Mouse (Mus musculus) hindbrain, embryonic 12.5 days (tissue): ENCODE data around the gene Cep350. TPM values are rescaled to one million over a fixed set of nuclear protein-coding genes. Genes with fewer than 3 reads are reported as not detected.
A peak's percentile ranks its signal among the peaks of the same experiment; 100 is the strongest.

Source experiments
- ATAC-seq: fragments of 200-750 bp; cut with Nextera tagmentation; 2 replicates; pipeline ENCODE4 v1.8.0; 2017; ENCODE audit warnings: moderate TSS enrichment; ENCODE audit not compliant: low FRiP score
- H3K27ac ChIP-seq: fragments of 300-500 bp; sonication (generic); 2 replicates; pipeline ENCODE4 v1.5.1; 2016; ENCODE audit warnings: mild to moderate bottlenecking
- H3K27me3 ChIP-seq: fragments of 300-500 bp; sonication (generic); 2 replicates; pipeline ENCODE4 v1.6.1; 2016; ENCODE audit warnings: mild to moderate bottlenecking
- H3K36me3 ChIP-seq: fragments of 300-500 bp; sonication (generic); 2 replicates; pipeline ENCODE4 v1.6.1; 2016; ENCODE audit warnings: mild to moderate bottlenecking
- H3K4me1 ChIP-seq: fragments of 300-500 bp; sonication (generic); 2 replicates; pipeline ENCODE4 v1.6.1; 2016
- H3K4me2 ChIP-seq: fragments of 300-500 bp; sonication (generic); replicated peaks from 2 replicates; pipeline ENCODE4 v1.6.1; 2016; ENCODE audit warnings: mild to moderate bottlenecking
- H3K4me3 ChIP-seq: fragments of 300-500 bp; sonication (generic); 2 replicates; pipeline ENCODE4 v1.5.1; 2016; ENCODE audit warnings: mild to moderate bottlenecking
- H3K9ac ChIP-seq: fragments of 300-500 bp; sonication (generic); 2 replicates; pipeline ENCODE4 v1.6.1; 2016; ENCODE audit warnings: mild to moderate bottlenecking, moderate library complexity
- H3K9me3 ChIP-seq: fragments of 300-500 bp; sonication (generic); replicated peaks from 2 replicates; pipeline ENCODE4 v1.6.1; 2016; ENCODE audit warnings: mild to moderate bottlenecking
- WGBS: fragments of 180-500 bp; shearing (Covaris S2); methylation state at CpG from one replicate; pipeline ENCODE4 v1.1.7; 2016; 5-methylcytosine and 5-hydroxymethylcytosine counted together
- polyA plus RNA-seq: library from polyadenylated mRNA; unstranded; fragments of >200 nt; fragmentation: Nextera tagmentation; extraction: Ambion mirVana; gene quantifications from 2 replicates; pipeline ENCODE4 v1.2.1, GENCODE M21; 2016

The Cep350 gene
- polyA plus RNA-seq: 14.0 and 17.2 TPM in 2 replicates

DNA sequence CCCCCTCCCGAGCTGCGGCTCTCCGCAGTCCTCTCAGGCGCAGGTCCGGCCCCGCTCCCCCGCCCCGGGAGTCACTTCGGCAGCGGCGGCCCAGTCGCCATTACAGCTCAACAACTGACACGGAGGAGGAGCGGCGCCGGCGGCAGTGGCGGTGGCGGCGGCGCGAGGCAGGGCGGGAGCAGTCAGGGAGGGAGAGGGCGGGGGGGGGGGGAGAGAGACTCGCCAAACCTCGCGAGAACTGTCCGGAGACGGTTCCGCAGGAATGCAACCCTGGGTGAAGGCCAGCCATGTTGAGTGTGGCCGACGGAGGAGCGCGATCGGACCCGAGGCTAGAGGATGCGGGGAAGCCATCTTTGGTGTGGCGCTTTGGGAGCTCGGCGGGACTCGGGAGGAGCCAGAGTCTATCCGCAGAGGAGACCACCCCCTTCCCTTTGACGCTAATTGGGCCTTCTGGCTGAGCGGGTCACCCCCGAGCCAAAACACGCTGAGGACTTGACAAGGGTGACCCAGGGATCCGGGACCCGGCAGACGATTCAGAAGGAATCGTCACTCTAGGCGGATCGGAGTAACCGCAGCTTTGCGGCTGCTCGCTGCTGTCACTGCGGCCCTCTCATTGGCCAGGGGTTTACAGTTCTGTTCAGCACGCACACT, at the start of gene Cep350:
Cep350 (minus strand) TSS at position 188 of the 651 bp plus-strand sequence.
- H3K4me2 ChIP-seq: peak within 1 kb of the TSS; percentile 83
- no peaks in the 10 kb centered on the region for H3K9me3 ChIP-seq
- under 1% methylated on average over 34 of the region's 57 CpGs for WGBS
- peaks cover 18% of the 10 kb centered on the region for H3K4me1 ChIP-seq
- peak within 1 kb of the TSS; percentile 95 for H3K27ac ChIP-seq
- peak within 1 kb of the TSS; percentile 91 for H3K4me3 ChIP-seq
- no peaks in the 10 kb centered on the region for H3K27me3 ChIP-seq
- peak within 1 kb of the TSS; percentile 98 for H3K9ac ChIP-seq
- no peaks in the 10 kb centered on the region for H3K36me3 ChIP-seq
- peak; percentile 99 for ATAC-seq

DNA sequence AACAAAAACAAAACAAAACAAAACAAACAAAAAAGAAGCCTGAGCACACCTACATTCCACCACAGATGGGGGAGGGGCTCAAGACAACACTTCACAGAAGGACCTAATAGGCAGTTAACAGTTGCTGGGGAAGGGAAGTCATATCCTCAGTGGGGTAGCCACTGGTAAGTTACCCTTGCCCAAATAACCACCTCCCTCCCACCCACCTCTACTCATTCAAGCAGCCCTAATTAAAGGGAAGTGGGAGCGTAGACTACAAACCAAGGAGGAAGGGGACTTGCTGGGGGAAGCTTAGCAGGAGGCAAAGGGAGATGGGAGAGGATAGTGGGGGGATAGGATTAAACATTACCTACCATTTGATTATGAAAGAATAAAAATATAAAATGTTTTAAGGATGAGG, 47.3 kb upstream of the Cep350 start:
- Histone ChIP-seq H3K27ac (no peak overlapping the region), H3K4me2 (no peak overlapping the region)
- no peak for ATAC-seq

DNA sequence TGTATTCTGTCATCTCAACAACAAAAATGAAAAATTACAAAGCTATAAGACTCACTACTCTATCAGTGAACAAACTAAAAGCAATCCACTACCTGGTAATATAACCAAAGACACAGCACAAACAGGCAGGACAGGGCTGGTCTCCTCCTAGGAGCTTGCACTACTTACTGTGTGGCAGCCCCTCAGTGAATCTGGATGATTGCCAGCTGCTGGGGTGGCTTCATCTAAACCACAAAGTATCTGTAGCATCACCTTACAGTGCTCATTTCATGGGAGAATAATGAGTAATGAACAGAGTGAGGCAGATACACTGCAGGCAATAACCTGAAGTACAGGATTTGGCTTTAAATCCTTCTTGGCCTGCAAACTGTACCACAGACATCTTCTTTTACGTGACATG, 46.7 kb upstream of the Cep350 start:
- Histone ChIP-seq H3K27ac (no peak overlapping the region), H3K9me3 (no peaks in the 10 kb centered on the region), H3K4me1 (no peaks in the 10 kb centered on the region), H3K27me3 (no peaks in the 10 kb centered on the region), H3K4me3 (no peak overlapping the region), H3K4me2 (no peak overlapping the region), H3K9ac (no peak overlapping the region), H3K36me3 (peaks cover 45% of the 10 kb centered on the region)
- no peak for ATAC-seq
- 97% methylated on average over 1 of the region's 1 CpGs for WGBS

More for the DNA sequence above, 47.3 kb upstream of the Cep350 start:
- no peak overlapping the region for H3K9ac ChIP-seq
- H3K4me3 ChIP-seq: no peak overlapping the region
- no peaks in the 10 kb centered on the region for H3K9me3 ChIP-seq
- 100% methylated on average over 1 of the region's 1 CpGs for WGBS
- no peaks in the 10 kb centered on the region for H3K27me3 ChIP-seq
- H3K36me3 ChIP-seq: peaks cover 46% of the 10 kb centered on the region
- no peaks in the 10 kb centered on the region for H3K4me1 ChIP-seq

DNA sequence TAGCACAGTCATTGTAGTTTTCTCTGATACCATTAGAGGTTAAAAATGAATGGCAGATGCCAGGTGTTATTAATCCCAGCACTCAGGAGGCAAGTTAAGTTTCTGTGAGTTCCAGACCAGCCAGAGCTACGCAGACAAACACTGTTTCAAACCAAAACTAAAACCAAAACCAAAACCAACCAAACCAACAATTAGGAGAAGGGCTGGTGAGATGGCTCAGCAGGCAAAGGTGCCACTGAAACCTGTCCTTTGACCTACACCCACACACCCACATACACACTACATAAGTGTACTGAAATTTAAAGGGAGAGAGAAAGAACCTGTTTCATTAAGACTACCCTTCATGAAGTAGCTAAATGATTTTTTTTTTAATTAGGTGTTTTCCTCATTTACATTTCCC, 35.9 kb upstream of the Cep350 start:
- ATAC-seq: no peak
- Histone ChIP-seq H3K4me2 (no peak overlapping the region), H3K27me3 (no peaks in the 10 kb centered on the region), H3K27ac (no peak overlapping the region), H3K9me3 (no peaks in the 10 kb centered on the region), H3K4me1 (no peaks in the 10 kb centered on the region), H3K4me3 (no peak overlapping the region), H3K36me3 (peaks cover 45% of the 10 kb centered on the region), H3K9ac (no peak overlapping the region)
- WGBS: 100% methylated on average over 1 of the region's 1 CpGs

DNA sequence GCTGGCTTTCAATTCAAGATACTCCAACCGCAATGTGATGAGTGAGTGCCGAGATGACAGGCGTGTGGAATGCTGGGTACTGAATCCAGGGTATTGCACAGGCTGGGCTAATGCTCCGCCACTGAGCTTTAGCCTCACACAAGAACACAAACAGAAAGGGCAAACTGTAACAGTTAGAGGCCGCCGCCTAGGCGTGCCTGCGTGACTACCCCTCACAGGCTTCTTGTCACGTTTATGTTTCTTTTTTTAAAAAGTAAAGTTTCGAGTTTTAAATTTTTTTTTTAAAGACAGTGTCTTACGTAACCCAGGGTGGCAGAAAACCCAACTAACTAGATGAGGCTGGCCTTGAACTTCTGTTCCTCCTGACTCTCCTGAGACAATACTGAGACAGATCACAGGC, 32.9 kb upstream of the Cep350 start:
- Histone ChIP-seq H3K27ac (no peak overlapping the region), H3K4me3 (no peak overlapping the region), H3K4me1 (no peaks in the 10 kb centered on the region), H3K4me2 (no peak overlapping the region), H3K27me3 (no peaks in the 10 kb centered on the region), H3K36me3 (peaks cover 39% of the 10 kb centered on the region), H3K9me3 (no peaks in the 10 kb centered on the region), H3K9ac (no peak overlapping the region)
- 95% methylated on average over 11 of the region's 11 CpGs for WGBS
- ATAC-seq: no peak

DNA sequence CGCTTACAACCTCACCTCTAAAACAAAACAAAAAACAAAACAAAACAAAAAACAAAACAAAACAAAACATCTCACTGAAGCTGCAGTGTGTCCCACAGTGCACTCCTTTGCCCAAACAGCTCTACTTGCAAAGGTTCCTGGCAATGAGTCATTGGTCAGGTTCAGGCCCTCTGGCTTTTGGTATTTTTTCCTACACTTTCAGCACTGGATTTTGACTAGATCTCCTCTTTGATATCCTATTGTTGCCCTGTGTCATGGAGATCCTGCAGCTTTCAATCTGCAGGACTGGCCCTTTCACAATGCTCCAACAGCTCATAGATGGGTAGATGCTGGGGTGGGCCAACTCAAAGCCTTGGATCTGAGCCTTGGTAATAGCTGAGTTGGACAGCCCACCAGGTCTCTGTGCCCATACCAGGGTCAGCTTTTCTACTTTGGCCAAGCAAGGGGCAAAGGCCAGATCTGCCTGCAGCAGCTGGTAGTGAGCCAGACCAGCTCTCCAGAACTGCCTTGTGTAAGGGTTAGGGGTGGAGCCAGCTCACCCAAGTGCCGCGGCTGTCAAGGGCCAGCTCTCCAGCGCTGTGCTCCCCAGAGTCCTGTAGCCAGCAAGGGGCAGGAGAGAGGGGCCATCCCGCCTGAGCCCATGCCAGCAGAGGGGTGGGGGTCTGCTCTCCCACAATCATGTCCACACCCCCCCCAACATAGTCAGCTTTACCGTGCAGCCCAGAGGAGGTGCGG, 30.3 kb upstream of the Cep350 start:
- Histone ChIP-seq H3K36me3 (peaks cover 26% of the 10 kb centered on the region), H3K4me1 (no peaks in the 10 kb centered on the region), H3K9ac (no peak overlapping the region), H3K4me2 (no peak overlapping the region), H3K9me3 (no peaks in the 10 kb centered on the region), H3K27ac (no peak overlapping the region), H3K27me3 (no peaks in the 10 kb centered on the region), H3K4me3 (no peak overlapping the region)
- WGBS: 90% methylated on average over 7 of the region's 7 CpGs
- no peak for ATAC-seq

DNA sequence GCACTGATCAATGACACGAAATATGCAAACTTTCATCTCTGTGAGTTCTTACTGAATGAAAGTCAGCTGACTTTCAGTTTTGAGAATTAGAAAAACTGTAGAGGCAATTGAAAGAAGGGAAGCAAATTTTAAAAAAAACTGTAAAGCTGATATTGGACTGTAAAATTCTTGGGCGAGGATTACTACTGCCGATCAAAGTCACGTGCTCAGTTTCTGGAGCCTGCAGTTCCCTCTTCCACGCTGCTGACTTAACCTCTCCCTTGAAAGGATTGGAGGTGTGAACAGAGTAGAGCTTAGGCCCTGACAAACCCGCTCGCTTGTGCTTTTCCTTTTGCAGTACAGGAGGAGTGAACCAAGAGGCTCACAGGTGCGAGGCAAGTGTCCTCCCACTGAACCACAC, 29.3 kb upstream of the Cep350 start:
- ATAC-seq: no peak
- H3K9ac ChIP-seq: no peak overlapping the region
- H3K9me3 ChIP-seq: no peaks in the 10 kb centered on the region
- no peaks in the 10 kb centered on the region for H3K27me3 ChIP-seq
- WGBS: 95% methylated on average over 8 of the region's 8 CpGs
- no peak overlapping the region for H3K4me2 ChIP-seq
- H3K4me1 ChIP-seq: no peaks in the 10 kb centered on the region
- no peak overlapping the region for H3K27ac ChIP-seq
- H3K36me3 ChIP-seq: peaks cover 20% of the 10 kb centered on the region
- H3K4me3 ChIP-seq: no peak overlapping the region

DNA sequence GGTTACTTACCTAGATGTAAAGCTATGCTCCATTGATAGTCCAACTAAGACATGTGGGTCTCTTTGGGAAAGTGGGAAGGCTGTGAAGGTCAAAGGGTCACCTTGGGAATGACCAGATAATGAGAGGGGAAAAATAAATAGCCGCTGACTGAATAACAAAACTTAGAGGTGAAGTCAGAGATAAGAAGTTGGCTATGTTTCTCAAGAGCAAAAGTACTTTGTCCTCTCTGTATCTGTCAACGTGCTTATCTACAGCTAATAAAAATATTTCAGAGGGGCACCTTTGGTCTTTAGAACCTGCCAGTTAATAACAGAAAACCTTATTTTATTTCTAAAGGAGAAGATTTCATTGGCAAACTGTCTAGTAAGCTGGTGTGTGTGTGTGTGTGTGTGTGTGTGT, 22.6 kb upstream of the Cep350 start:
- no peak for ATAC-seq
- H3K9me3 ChIP-seq: no peaks in the 10 kb centered on the region
- no peaks in the 10 kb centered on the region for H3K36me3 ChIP-seq
- H3K9ac ChIP-seq: no peak overlapping the region
- WGBS: 83% methylated on average over 2 of the region's 2 CpGs
- H3K4me2 ChIP-seq: no peak overlapping the region
- H3K4me3 ChIP-seq: no peak overlapping the region
- H3K27me3 ChIP-seq: no peaks in the 10 kb centered on the region
- H3K4me1 ChIP-seq: no peaks in the 10 kb centered on the region
- H3K27ac ChIP-seq: no peak overlapping the region

DNA sequence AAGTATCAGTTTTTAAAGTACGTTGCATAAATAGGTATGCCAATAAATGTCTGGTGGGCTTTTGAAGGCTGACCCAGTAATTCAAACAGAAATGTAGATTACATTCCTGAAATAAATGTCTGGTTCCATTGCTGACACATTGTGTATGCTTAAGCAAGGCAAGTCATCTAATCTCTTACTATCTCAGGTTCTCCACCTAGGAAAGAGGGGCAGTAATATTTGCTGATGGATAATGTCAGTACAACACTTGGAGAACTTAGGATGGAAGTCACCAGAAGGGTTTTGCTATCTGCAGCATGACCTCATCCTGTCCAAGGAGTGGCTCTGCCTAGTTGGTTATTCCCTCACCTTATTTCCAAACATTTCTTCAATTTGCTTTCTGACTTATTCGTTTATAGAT, 21.5 kb upstream of the Cep350 start:
- no peak overlapping the region for H3K4me2 ChIP-seq
- ATAC-seq: no peak
- H3K4me3 ChIP-seq: no peak overlapping the region
- no peaks in the 10 kb centered on the region for H3K4me1 ChIP-seq
- no peak overlapping the region for H3K9ac ChIP-seq
- no peaks in the 10 kb centered on the region for H3K36me3 ChIP-seq
- H3K27me3 ChIP-seq: no peaks in the 10 kb centered on the region
- WGBS: 82% methylated on average over 2 of the region's 2 CpGs
- H3K9me3 ChIP-seq: no peaks in the 10 kb centered on the region
- no peak overlapping the region for H3K27ac ChIP-seq

DNA sequence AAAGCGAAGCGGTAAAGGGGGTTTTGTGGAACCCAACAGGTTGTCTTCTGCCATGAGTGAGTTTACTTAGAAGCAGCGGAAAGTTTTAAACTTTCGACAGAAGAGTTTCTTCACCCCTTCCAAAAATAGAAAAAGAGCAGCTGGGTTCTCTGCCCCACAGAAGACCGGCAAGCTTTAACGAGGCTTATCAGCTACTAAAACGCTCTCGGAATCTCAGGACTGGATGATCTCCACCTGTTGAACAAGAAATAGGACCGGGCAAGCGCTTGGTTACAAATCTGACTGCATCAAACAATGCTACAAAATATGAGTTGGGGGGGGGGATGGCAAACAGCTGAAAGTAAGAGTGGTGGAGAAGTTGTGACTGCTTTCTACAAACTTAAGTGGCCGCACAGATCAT, 17.3 kb upstream of the Cep350 start:
- Histone ChIP-seq H3K27me3 (no peaks in the 10 kb centered on the region), H3K27ac (no peak overlapping the region), H3K9ac (no peak overlapping the region), H3K9me3 (no peaks in the 10 kb centered on the region), H3K4me3 (no peak overlapping the region), H3K4me1 (peaks cover 2% of the 10 kb centered on the region; the same call in 1 of the 2 replicates), H3K36me3 (no peaks in the 10 kb centered on the region), H3K4me2 (no peak overlapping the region)
- 91% methylated on average over 11 of the region's 11 CpGs for WGBS
- no peak for ATAC-seq

DNA sequence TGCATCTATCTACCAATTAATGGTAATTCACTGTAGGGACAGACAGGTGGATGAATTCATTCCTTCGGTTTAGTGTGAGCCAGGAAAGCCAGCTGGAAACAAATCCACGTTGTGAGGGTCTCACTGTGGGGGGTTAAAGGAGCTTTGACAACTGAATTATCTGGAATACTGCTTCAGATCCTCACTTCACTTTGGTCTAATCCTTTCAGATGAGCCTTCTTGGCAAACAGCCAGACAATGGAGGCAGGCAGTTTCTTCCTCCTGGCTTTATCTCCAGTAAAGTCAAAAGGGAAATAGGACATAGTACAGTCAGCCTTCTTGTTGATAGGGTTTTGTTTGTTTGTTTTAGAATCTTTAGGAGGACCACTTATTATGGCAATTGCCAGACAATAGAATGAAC, 16.3 kb upstream of the Cep350 start:
- WGBS: 19% methylated on average over 2 of the region's 2 CpGs
- no peak overlapping the region for H3K4me2 ChIP-seq
- H3K27me3 ChIP-seq: no peaks in the 10 kb centered on the region
- no peak for ATAC-seq
- peaks cover 2% of the 10 kb centered on the region; the same call in 1 of the 2 replicates for H3K4me1 ChIP-seq
- no peak overlapping the region for H3K4me3 ChIP-seq
- H3K27ac ChIP-seq: no peak overlapping the region
- no peak overlapping the region for H3K9ac ChIP-seq
- no peaks in the 10 kb centered on the region for H3K36me3 ChIP-seq
- no peaks in the 10 kb centered on the region for H3K9me3 ChIP-seq

DNA sequence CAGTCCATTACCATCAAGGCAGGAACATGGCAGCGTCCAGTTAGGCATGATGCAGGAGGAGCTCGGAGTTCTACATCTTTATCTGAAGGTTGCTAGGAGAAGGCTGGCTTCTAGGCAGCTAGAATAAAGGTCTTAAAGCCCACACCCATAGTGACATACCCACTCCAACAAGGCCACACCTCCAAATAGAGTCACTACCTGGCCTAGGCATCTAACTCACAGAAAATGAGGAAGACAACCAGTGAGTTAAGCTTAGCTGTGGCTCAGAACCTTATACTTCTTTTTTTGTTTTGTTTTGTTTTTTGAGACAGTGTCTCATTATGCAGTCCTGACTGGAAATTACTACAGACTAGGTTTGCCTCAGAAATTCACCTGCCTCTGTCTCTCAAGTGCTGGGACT, 14.6 kb upstream of the Cep350 start:
- no peak overlapping the region for H3K4me2 ChIP-seq
- no peaks in the 10 kb centered on the region for H3K9me3 ChIP-seq
- WGBS: 76% methylated on average over 2 of the region's 2 CpGs
- H3K36me3 ChIP-seq: no peaks in the 10 kb centered on the region
- no peaks in the 10 kb centered on the region for H3K27me3 ChIP-seq
- no peak overlapping the region for H3K27ac ChIP-seq
- peaks cover 2% of the 10 kb centered on the region; the same call in 1 of the 2 replicates for H3K4me1 ChIP-seq
- ATAC-seq: no peak
- no peak overlapping the region for H3K4me3 ChIP-seq
- no peak overlapping the region for H3K9ac ChIP-seq

DNA sequence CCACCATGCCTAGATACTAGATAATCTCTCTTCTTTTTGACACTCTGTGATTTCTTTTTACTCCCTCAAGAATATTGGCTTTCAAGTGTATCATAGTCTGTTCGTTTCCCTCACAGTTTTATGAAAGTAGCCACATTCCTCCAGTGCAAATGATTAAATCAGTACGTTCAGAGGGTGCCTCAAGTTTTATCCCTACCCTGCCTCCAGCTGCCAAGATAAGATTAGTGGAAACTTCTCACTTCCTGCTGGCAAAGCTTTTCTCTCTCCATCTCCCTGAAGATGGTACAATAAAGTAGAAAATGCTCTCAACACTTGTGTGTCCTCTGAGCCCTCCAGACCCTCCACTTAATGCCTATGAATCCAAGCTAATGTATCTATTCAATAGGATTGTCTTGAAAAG, 1.9 kb upstream of the Cep350 start:
- Histone ChIP-seq H3K4me3 (no peak overlapping the region), H3K36me3 (no peaks in the 10 kb centered on the region), H3K27ac (no peak overlapping the region), H3K9me3 (no peaks in the 10 kb centered on the region), H3K27me3 (no peaks in the 10 kb centered on the region), H3K4me1 (peaks cover 18% of the 10 kb centered on the region), H3K4me2 (no peak overlapping the region), H3K9ac (no peak overlapping the region)
- ATAC-seq: no peak
- WGBS: 70% methylated on average over 2 of the region's 2 CpGs
